Mouse (Mus musculus) E14TG2a.4 (cell line): ENCODE measurements around the gene Gdf9.

ENCODE experiments used
- CTCF ChIP-seq: conservative IDR thresholded peaks from 2 replicates; pipeline ENCODE4 v1.5.1; 2014; ENCODE audit warnings: low read length
- NANOG ChIP-seq: IDR thresholded peaks from 2 replicates; pipeline ENCODE4 v1.6.1; 2014; ENCODE audit warnings: borderline replicate concordance, low read length, mixed read lengths
- POU5F1 ChIP-seq: IDR thresholded peaks from 2 replicates; pipeline ENCODE4 v1.6.1; 2014; ENCODE audit warnings: low read length, borderline replicate concordance

DNA sequence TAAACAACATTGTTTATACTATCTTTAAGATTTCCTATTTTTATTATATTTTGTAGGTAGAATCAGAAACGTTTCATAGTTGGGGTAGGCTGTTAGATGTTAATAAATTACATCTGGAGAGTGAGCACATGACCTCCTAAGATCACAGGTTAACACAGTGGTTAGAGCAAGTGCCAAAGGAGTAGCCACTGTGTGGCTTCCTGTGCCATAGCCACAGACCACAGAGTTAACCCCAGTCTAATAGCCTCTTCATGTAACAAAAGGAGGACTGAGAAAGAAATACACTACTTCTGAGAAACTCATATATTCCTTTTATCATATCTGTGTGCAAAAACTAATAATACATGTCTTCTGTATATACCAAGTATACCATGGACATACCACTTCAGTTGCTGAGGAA, 37.0 kb upstream of the Gdf9 start:
- TF ChIP-seq NANOG (no peak), CTCF (no peak), POU5F1 (no peak)
